Comparison of ENCODE assay signal across 9 mouse cellular contexts in the genomic region with DNA sequence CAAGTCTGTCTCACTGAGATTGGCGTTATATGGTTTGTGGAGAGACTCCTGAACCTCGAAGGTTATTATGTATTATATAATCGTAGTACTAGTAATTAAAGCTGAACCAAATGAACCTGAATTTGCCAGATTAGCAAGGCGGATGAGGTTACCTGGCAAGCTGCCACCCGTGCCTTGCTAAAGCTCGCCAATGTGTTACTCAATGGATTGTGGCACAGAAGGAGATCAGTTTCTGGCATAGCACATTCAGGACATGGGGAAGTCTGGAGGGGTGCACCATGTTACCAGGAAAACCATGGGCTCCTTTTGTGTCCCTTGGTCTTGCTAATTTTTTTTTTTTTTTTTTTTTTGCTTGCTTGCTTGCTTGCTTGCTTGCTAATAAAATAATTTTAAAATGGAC. TPM values are rescaled to one million over a fixed set of nuclear protein-coding genes. Genes with fewer than 3 reads are reported as not detected.
DNase-seq lines count a peak whose midpoint lies in the region; ATAC-seq lines count a peak whose summit lies in the region.
"Had no signal": no experiment of that assay in that cellular context is flagged by ENCODE, and none has a peak within 500 bp of the region (broad histone marks: within the 10 kb centered on the region; RNA-seq: fewer than 3 reads in every experiment).

No protein-coding gene starts in this region.

- H3K4me1 ChIP-seq in heart, embryonic 12.5 days (replicated peaks): no peaks in the 10 kb centered on the region
- peaks cover 12% of the 10 kb centered on the region for H3K4me1 ChIP-seq in forebrain, embryonic 15.5 days
- peaks cover 6% of the 10 kb centered on the region for H3K4me1 ChIP-seq in lung, embryonic 16.5 days (replicated peaks; ENCODE audit: control insufficient read depth, insufficient read depth, low read length)

- H3K27ac ChIP-seq in heart, embryonic 12.5 days (ENCODE audit: poor library complexity, severe bottlenecking): no peak overlapping the region
- H3K27ac ChIP-seq in forebrain, embryonic 15.5 days (replicated peaks): peak overlapping the region; percentile 67
- H3K27ac ChIP-seq in lung, embryonic 16.5 days (ENCODE audit: low read length): no peak overlapping the region

- no peak overlapping the region for H3K9ac ChIP-seq in heart, embryonic 12.5 days
- no peak overlapping the region for H3K9ac ChIP-seq in forebrain, embryonic 15.5 days (replicated peaks)
- H3K9ac ChIP-seq in lung, embryonic 16.5 days (ENCODE audit: low read length): no peak overlapping the region

- ATAC-seq in heart, embryonic 12.5 days (ENCODE audit: insufficient number of reproducible peaks, low FRiP score): no peak
- ATAC-seq in forebrain, embryonic 15.5 days (replicated peaks): no peak
- no peak for ATAC-seq in lung, embryonic 16.5 days (ENCODE audit: low read depth)

- H3K4me2 ChIP-seq in heart, embryonic 12.5 days: peak overlapping the region; percentile 69; the same call in 1 of the 2 replicates
- peak overlapping the region; percentile 49 for H3K4me2 ChIP-seq in forebrain, embryonic 15.5 days (replicated peaks)
- peak overlapping the region; percentile 56 for H3K4me2 ChIP-seq in lung, embryonic 16.5 days (ENCODE audit: low read depth, low read length)

- no peaks in the 10 kb centered on the region for H3K36me3 ChIP-seq in heart, embryonic 12.5 days
- no peaks in the 10 kb centered on the region for H3K36me3 ChIP-seq in forebrain, embryonic 15.5 days
- no peaks in the 10 kb centered on the region for H3K36me3 ChIP-seq in lung, embryonic 16.5 days (ENCODE audit: control insufficient read depth, insufficient read depth, low read length)

- peaks cover 6% of the 10 kb centered on the region for H3K27me3 ChIP-seq in heart, embryonic 12.5 days (replicated peaks)
- H3K27me3 ChIP-seq in forebrain, embryonic 15.5 days: no peaks in the 10 kb centered on the region
- H3K27me3 ChIP-seq in lung, embryonic 16.5 days (ENCODE audit: control insufficient read depth, insufficient read depth, low read depth, low read length): no peaks in the 10 kb centered on the region

- WGBS in heart, embryonic 12.5 days: 83% methylated on average over 6 of the region's 6 CpGs
- 46% methylated on average over 6 of the region's 6 CpGs for WGBS in forebrain, embryonic 15.5 days
- WGBS in lung, embryonic 16.5 days: 86% methylated on average over 6 of the region's 6 CpGs

- H3K4me3 ChIP-seq in heart, embryonic 12.5 days: no peak overlapping the region
- no peak overlapping the region for H3K4me3 ChIP-seq in forebrain, embryonic 15.5 days
- H3K4me3 ChIP-seq in lung, embryonic 16.5 days (ENCODE audit: low read length): no peak overlapping the region
- H3K4me3 ChIP-seq: myocyte had no signal

- DNase-seq in heart, adult 9 months (ENCODE audit: low spot score in 2 of 2): no peak
- peak; percentile 36 for DNase-seq in NIH3T3 (ENCODE audit: low read depth)
- DNase-seq in gastrocnemius, postnatal 4 days (ENCODE audit: low spot score in 2 of 2): no peak
- no peak for DNase-seq in thymus, postnatal 25 days
- no peak for DNase-seq in frontal cortex, postnatal 25 days (ENCODE audit: low spot score in 2 of 2)

- H3K9me3 ChIP-seq in heart, embryonic 12.5 days (replicated peaks): peaks cover 17% of the 10 kb centered on the region
- H3K9me3 ChIP-seq in forebrain, embryonic 15.5 days: no peaks in the 10 kb centered on the region; the same call in 1 of the 2 replicates
- H3K9me3 ChIP-seq in lung, embryonic 16.5 days (ENCODE audit: control insufficient read depth, low read length): peaks cover 8% of the 10 kb centered on the region

RNA-seq across cellular contexts. Expression of a gene that starts 8.5 kb away (rescaled TPM):
- 0.31 TPM in 1 of 2 replicates, not detected in the other for polyA plus RNA-seq in heart, embryonic 12.5 days (2016; fragmentation: Nextera tagmentation; extraction: Ambion mirVana)
- polyA plus RNA-seq in forebrain, embryonic 15.5 days (2015; fragmentation: Nextera tagmentation; extraction: Ambion mirVana): not detected in 2 replicates
- not detected in 2 replicates for polyA plus RNA-seq in lung, embryonic 16.5 days (2015; fragmentation: Nextera tagmentation; extraction: Ambion mirVana)
- total RNA-seq in gastrocnemius, postnatal 4 days (2021): under 1 TPM in 1 of 2 experiments, not detected in 1; 0.31 TPM

RNA-seq across cellular contexts. Expression of a gene that starts 8.7 kb away (rescaled TPM):
- 5.5 and 5.6 TPM in 2 replicates for polyA plus RNA-seq in heart, embryonic 12.5 days (2016; fragmentation: Nextera tagmentation; extraction: Ambion mirVana)
- 24.5 and 24.7 TPM in 2 replicates for polyA plus RNA-seq in forebrain, embryonic 15.5 days (2015; fragmentation: Nextera tagmentation; extraction: Ambion mirVana)
- polyA plus RNA-seq in lung, embryonic 16.5 days (2015; fragmentation: Nextera tagmentation; extraction: Ambion mirVana): 10.2 and 11.3 TPM in 2 replicates
- total RNA-seq in gastrocnemius, postnatal 4 days (2021): 1 to 10 TPM; 4.0 to 4.2 TPM

RNA-seq across cellular contexts. Expression of a gene that starts 23.8 kb away (rescaled TPM):
- polyA plus RNA-seq in heart, embryonic 12.5 days (2016; fragmentation: Nextera tagmentation; extraction: Ambion mirVana): not detected in 2 replicates
- polyA plus RNA-seq in forebrain, embryonic 15.5 days (2015; fragmentation: Nextera tagmentation; extraction: Ambion mirVana): not detected in 2 replicates
- polyA plus RNA-seq in lung, embryonic 16.5 days (2015; fragmentation: Nextera tagmentation; extraction: Ambion mirVana): 0.06 and 0.33 TPM in 2 replicates
- not detected for total RNA-seq in gastrocnemius, postnatal 4 days (2021)
- polyA plus RNA-seq: myocyte had no signal

RNA-seq across cellular contexts. Expression of a gene that starts 24.2 kb away (rescaled TPM):
- 17.0 and 17.7 TPM in 2 replicates for polyA plus RNA-seq in heart, embryonic 12.5 days (2016; fragmentation: Nextera tagmentation; extraction: Ambion mirVana)
- 51.2 and 59.0 TPM in 2 replicates for polyA plus RNA-seq in forebrain, embryonic 15.5 days (2015; fragmentation: Nextera tagmentation; extraction: Ambion mirVana)
- 32.7 and 34.1 TPM in 2 replicates for polyA plus RNA-seq in lung, embryonic 16.5 days (2015; fragmentation: Nextera tagmentation; extraction: Ambion mirVana)
- 1 to 10 TPM; 8.7 to 8.9 TPM for total RNA-seq in gastrocnemius, postnatal 4 days (2021)

RNA-seq across cellular contexts. Expression of a gene that starts 44.9 kb away (rescaled TPM):
- polyA plus RNA-seq in heart, embryonic 12.5 days (2016; fragmentation: Nextera tagmentation; extraction: Ambion mirVana): 6.9 and 7.8 TPM in 2 replicates
- polyA plus RNA-seq in forebrain, embryonic 15.5 days (2015; fragmentation: Nextera tagmentation; extraction: Ambion mirVana): 0.56 and 0.63 TPM in 2 replicates
- polyA plus RNA-seq in lung, embryonic 16.5 days (2015; fragmentation: Nextera tagmentation; extraction: Ambion mirVana): 3.2 and 5.7 TPM in 2 replicates
- total RNA-seq in gastrocnemius, postnatal 4 days (2021): under 1 TPM; 0.61 to 0.93 TPM
